Mouse (Mus musculus) embryo, embryonic 10 days (tissue): ENCODE measurements at regions not wholly inside any gene's neighbourhood (a gene's known extent, or its start where the extent isn't known, plus 50 kb on each side); places are given as distances from the start of the nearest gene placed in this dataset.

Source experiments
- DNase-seq: peaks from one replicate; pipeline ENCODE4 v3.0.0-alpha.2; 2015; ENCODE audit warnings: low spot score

DNA sequence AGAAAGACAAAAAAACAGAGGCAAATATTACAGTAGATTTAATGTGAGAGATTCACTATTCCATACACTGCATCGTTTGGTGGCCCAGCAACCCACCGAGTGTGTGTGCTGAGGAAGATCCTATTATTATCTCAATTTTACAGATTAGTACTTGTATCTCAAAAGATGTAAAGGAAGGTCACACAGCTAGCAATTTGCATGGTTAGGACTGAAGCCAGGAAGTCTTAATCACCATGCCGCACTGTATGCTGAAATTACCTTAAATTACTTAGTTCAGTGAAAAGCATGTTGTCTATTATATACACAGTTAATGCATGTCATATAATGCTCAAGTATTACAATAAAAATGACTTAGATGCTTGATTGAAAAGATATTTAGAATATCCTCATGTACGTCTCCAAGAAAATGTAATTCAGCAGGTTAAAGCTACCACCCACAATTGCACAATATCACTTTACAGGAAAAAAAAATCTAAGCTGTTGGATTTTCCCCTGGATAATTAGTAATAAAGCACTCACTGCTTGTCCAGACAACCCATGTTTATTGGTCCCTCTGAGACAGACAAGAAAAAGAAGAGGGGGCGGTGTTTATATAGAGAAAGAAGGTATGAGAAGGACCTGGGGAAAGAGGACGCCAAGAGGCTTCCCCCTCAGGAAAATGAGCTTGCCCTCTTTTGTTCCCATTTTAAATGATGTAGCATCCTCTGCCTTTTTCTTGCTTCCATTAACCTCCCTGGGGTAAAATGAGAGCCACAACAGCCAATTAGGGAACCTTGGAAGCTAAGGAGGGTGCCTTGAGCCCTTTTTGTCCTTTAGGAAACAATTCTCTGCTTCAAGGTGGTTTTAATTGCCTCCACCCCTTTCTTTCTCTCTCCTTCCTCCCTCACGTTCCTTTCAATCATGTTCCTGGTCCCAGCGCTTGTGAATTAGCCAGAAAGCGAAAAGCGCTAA lies 204.6 kb upstream of the Xrcc4 start:
- DNase-seq, result peak; percentile 4

- DNase-seq, result peak; percentile 36
Measured at GRCm38 (mm10) chr13:90292905-90293304, 203.5 kb upstream of the Xrcc4 start.

DNA sequence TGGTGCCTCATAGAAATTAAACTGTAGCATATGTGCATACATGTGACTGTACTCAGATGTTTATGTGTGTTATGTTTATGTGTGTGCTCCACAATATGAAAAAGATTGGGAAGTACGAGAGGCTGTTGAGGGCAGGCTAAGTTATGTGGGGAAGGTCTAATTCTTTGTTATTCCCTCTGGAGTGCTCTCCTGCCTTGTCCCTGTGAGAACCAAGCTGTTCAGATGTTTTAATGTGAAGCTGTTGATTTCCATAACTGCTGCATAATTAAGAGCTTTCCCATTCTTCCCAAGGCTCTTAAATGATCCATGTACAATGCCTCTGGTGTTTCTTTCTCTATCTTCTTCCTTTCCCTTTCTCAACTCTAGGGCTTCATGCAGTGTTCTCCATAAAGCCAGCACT lies 202.7 kb upstream of the Xrcc4 start:
- DNase-seq, result no peak

DNA sequence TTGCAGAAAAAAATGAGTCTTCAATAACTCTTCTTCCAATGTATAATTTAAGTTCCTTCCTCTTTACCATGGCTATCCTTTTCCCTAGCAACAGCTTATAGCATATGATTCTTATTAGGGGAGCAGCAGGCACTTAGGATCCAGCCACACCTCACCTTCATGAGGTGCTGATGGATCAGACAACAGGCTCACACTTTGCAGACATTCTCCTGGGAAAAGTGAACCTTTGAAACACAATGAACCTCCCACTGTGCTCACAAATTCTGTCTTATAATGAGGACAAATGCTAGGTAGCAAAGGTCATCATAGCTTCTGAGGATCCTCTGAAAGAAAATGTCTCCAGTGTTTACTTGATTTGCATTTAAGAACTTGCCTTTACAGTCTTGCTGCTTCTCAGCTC lies 191.6 kb upstream of the Xrcc4 start:
- no peak for DNase-seq

GRCm38 (mm10) chr13:90279786-90280382 lies 190.5 kb upstream of the Xrcc4 start:
- no peak for DNase-seq

DNA sequence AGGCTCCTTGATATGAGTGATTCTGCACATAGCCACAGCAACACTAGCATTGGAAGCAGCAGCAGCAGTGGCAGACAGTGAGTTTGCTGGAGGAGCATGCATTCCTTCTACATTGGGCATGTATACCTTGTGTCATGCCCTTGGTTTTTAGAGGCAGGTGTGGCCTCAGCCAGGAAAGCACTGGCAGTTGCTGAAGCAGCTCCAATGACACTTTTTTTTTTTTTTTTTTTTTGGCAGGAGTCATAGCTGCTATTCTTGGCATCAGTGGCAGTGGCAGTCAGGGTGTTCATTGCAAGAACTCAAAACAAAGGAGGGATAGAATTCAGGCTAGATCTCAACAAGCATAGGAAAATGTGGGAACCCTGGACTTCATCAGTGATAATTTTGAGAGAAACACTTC lies 189.9 kb upstream of the Xrcc4 start:
- no peak for DNase-seq

GRCm38 (mm10) chr13:90259071-90259742 lies 169.8 kb upstream of the Xrcc4 start:
- DNase-seq, result no peak

- peak; percentile 21 for DNase-seq
Measured at GRCm38 (mm10) chr13:90252981-90253380, 163.6 kb upstream of the Xrcc4 start.

DNA sequence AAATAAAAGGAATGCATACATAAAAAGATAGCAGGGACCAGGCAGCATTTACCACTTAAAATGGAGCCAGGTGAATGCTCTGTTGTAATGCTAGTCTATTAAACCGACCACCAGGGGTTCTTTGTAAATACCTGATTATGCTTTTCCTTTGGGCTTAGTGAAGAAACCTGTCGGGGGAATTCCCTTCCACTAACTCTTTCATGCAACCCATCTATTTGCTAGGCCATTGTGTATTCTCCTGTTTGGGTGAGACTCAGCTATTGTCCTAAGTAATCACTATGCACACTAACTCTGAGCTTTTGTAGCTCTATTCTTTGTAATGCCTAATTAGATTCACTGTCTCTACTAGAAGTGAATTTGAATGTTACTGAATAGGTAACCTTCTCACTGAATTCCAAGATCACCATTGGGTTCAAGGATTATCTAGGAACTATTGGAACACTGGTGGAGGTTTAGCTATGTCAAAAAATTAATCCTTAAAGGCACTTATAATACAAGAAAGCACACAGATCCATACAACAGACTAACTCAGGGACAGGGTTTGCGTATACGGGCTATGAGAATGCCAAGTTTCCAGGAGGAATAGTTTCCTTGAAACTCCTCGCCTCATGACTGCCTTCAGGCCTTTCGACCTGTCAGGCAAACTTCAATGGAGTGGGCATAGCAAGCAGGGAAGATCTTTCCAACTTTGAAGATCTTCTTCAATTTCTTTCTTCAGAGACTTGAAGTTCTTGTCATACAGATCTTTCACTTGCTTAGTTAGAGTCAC lies 156.8 kb upstream of the Xrcc4 start:
- DNase-seq, result no peak

- DNase-seq, result peak; percentile 43
Measured at GRCm38 (mm10) chr13:90238331-90238730, 148.9 kb upstream of the Xrcc4 start.

DNA sequence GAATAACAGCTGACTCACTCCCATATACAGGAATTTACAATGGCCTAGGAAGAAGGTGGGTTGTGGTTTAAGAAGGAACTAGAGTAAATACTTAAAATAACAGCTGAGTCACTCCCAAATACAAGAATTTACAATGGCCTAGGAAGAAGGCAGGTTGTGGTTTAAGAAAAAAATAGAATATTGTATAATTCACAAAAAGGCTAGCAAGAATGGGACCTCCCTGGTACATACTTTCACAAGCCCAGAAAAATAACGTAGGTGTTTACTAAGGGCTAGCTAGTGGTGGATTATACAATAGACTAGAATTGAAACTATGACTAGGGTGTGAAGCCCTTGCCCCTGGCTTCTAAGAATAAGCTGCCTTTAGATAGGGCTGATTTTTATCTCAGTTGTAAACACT lies 144.6 kb upstream of the Xrcc4 start:
- no peak for DNase-seq

DNA sequence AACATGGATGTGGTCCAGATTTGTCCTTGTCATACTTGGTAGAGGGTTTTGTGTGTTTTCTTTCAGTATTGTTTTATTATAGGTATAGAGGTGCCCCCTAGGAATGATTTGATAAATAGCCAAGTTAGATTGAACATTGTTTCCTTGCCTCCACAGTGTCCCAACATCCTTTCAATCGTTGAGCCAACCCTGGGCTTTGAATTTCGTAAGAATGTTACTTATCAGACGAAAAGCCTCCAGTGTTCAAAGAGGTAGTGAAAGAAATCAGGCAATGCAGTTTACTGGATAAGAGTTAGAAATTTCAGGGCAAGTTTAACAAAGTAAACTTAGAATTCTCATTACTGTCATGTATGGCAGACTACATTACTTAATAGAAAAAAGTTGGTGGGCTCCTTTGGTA lies 144.2 kb upstream of the Xrcc4 start:
- DNase-seq, result no peak

GRCm38 (mm10) chr13:90229106-90229505 lies 139.7 kb upstream of the Xrcc4 start:
- no peak for DNase-seq

DNA sequence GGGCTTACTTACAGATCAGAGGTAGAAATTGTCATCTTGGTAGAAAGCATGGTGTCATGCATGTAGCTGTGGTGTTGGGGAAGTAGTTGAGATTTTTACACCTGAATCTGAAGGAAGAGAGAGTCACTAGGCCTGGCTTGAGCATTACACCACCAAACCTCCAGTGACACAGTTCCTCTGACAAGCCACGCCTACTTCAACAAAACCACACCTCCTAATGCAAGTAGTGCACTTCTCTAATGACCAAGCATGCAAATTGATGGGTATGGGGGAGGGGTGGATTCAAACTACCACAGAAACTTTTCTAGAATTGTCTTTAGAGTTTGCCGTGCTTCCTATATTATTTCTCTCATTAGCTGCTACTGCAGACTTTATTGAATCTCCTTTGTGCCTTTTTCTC lies 136.8 kb upstream of the Xrcc4 start:
- no peak for DNase-seq

DNA sequence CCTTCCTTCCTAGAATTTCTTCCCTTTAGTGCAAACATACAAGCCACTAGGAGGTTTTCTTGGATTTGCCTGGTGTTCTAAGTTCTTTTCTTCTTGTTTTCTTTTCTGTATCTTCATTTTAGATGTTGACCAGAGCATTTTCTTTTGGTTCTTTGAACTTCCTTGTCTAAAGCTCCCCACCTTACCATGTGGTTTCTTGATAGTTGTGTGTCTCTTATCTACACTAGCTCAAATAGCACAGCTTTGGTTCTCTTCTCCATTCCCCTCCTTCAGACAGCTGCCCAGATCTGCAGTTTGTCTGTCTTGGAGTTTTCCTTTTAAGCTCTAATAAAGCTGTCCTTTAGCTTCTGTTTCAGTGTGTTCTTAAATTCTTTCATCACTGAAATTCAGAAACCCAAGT lies 123.0 kb upstream of the Xrcc4 start:
- no peak for DNase-seq

DNA sequence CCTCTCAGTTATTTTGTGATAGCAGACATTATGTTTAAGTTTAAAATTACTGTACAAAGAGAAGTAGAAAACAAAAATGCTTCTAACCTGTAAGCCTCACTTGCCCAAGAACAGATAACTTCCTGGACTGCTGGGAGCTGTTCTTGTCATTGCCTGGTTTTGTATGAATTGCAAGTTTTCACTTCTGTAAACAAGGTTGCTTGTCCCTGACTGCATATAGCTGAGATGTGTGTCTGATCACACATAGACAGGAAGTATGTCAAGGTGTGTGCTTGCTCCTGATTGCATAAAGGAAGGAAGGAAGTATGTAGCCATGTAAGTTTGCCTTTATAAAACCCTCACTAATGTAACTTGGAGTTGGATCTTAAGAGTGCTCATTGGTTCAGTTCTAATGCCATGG lies 118.5 kb upstream of the Xrcc4 start:
- no peak for DNase-seq
